Mouse (Mus musculus): ENCODE measurements around the gene Ube2b. TPM values are rescaled to one million over a fixed set of nuclear protein-coding genes. Genes with fewer than 3 reads are reported as not detected.

Gene Ube2b
- polyA plus RNA-seq, 2 experiments: 54.8 to 61.0 TPM

DNA sequence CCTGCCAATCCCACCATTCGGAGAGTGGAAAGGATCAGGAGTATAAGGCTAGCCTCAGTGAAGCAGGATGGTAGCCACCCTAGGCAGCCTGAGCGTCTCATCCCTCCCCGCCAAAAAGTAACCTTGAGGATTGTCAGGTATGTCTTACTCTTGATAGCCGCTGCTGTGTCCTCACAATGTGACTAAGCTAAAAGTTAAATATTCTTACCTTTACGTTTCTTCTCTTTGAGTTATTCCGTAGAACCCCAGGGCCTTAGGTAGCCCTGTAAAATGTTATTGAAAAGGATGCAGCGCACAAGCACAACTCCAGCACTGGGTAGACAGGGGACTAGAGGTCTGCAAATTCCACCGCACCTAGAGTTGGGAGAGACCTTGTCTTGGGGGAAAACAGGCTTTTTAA, 1.3 kb upstream of the Ube2b start:
- 85% methylated on average over 8 of the region's 8 CpGs for WGBS (ENCODE audit: insufficient replicate concordance)
- Histone ChIP-seq H3K27ac (no peak overlapping the region), H3K4me2 (ENCODE audit: low read depth) (no peak overlapping the region), H3K4me3 (ENCODE audit: insufficient read depth in 1 of 2, low read depth in 2 of 2, low read length in 2 of 2) (no peak overlapping the region), H3K9ac (replicated peaks) (no peak overlapping the region), H3K9me3 (ENCODE audit: control insufficient read depth, low read length) (no peaks in the 10 kb centered on the region), H3K4me1 (replicated peaks; ENCODE audit: control insufficient read depth in 2 of 2, insufficient read depth in 2 of 2, low read length in 1 of 2) (peaks cover 12 to 21% of the 10 kb centered on the region in 2 experiments), H3K36me3 (replicated peaks; ENCODE audit: control insufficient read depth, insufficient read depth, low read depth) (peaks cover 9% of the 10 kb centered on the region), H3K27me3 (ENCODE audit: control insufficient read depth, insufficient read depth, low read length) (no peaks in the 10 kb centered on the region)
- ATAC-seq (ENCODE audit: insufficient read depth) (no peak), DNase-seq (ENCODE audit: low read depth in 3 of 3, low spot score in 3 of 3) (no peak)
- TF ChIP-seq EP300 (IDR thresholded peaks at IDR 0.05; ENCODE audit: low read depth) (no peak), CTCF (IDR thresholded peaks at IDR 0.05; ENCODE audit: low read depth) (no peak)

DNA sequence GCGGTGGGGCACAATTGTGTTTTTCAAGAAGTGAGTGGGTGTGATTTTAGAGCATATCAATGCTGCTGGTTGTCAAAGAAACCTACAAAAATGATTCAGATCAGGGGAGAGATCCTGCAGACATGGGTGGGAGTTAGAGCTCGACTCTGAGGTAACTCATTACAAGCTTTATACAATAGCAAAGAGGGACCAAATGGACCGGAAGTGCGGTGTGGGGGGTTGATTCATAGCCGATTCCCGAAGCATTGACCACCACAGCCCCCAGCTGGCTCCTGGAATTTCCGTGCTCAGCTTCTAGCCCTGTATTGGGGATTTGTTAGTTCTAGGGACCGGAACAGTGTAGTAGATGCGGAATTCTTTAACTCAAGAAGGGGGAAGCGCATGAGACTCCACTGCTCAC, 779 bp upstream of the Ube2b start:
- Histone ChIP-seq H3K9ac (replicated peaks) (no peak overlapping the region), H3K9me3 (ENCODE audit: control insufficient read depth, low read length) (no peaks in the 10 kb centered on the region), H3K27me3 (ENCODE audit: control insufficient read depth, insufficient read depth, low read length) (no peaks in the 10 kb centered on the region), H3K27ac (peak overlapping the region; percentile 50), H3K4me3 (ENCODE audit: insufficient read depth in 1 of 2, low read depth in 2 of 2, low read length in 2 of 2) (no peak overlapping the region; a peak in 1 of 4 replicates), H3K4me2 (ENCODE audit: low read depth) (peak overlapping the region; percentile 90), H3K4me1 (replicated peaks; ENCODE audit: control insufficient read depth in 2 of 2, insufficient read depth in 2 of 2, low read length in 1 of 2) (peaks cover 12 to 21% of the 10 kb centered on the region in 2 experiments), H3K36me3 (replicated peaks; ENCODE audit: control insufficient read depth, insufficient read depth, low read depth) (peaks cover 14% of the 10 kb centered on the region)
- DNase-seq (ENCODE audit: low read depth in 3 of 3, low spot score in 3 of 3) (no peak), ATAC-seq (ENCODE audit: insufficient read depth) (no peak)
- WGBS (ENCODE audit: insufficient replicate concordance): 65% methylated on average over 10 of the region's 10 CpGs
- TF ChIP-seq EP300 (IDR thresholded peaks at IDR 0.05; ENCODE audit: low read depth) (no peak), CTCF (IDR thresholded peaks at IDR 0.05; ENCODE audit: low read depth) (no peak)

DNA sequence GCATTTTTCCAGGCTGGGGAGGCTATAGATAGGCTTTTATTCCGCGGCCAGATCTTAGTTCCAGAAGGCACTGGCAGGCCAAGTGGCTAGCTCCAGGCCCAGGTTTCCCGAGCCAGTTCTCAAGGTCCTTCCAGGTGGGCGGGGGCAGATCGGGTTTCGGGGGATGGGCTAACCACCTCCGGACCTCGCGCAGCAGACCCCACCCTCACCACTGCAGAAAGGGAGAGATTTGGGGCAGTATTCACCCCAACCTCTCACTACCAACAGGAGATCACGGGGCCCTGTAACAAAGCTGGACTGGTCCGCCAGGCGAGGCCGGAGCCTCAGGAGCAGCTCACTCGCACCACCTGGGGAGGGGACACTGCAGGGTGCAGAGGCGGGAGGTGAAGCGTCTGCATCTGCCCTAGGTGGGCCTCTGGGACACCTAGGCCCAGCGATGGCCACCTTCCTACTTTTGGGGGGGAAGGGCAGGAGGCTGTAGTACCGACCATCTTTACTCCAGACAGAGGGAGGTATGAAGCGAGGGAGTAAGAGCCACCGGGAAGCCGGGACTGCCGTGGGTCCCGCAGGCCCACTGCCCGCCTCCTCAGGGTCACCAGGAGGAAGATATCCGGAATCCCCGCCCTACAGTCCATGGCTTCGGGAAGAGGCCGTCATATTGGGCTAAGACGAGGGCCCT, 812 bp downstream of the Ube2b start:
- Histone ChIP-seq H3K27ac (peak overlapping the region; percentile 89), H3K27me3 (ENCODE audit: control insufficient read depth, insufficient read depth, low read length) (no peaks in the 10 kb centered on the region), H3K36me3 (replicated peaks; ENCODE audit: control insufficient read depth, insufficient read depth, low read depth) (peaks cover 27% of the 10 kb centered on the region), H3K9me3 (ENCODE audit: control insufficient read depth, low read length) (no peaks in the 10 kb centered on the region), H3K4me1 (replicated peaks; ENCODE audit: control insufficient read depth in 2 of 2, insufficient read depth in 2 of 2, low read length in 1 of 2) (peaks cover 12 to 17% of the 10 kb centered on the region in 2 experiments), H3K9ac (replicated peaks) (peak overlapping the region; percentile 94), H3K4me3 (ENCODE audit: insufficient read depth in 1 of 2, low read depth in 2 of 2, low read length in 2 of 2) (peak overlapping the region; percentile 90 to 98), H3K4me2 (ENCODE audit: low read depth) (peak overlapping the region; percentile 90)
- no peak for TF ChIP-seq EP300 (IDR thresholded peaks at IDR 0.05; ENCODE audit: low read depth)
- 0 out of 2 replicates have a peak, but pooled peaks have one; percentile 23 for TF ChIP-seq CTCF (IDR thresholded peaks at IDR 0.05; ENCODE audit: low read depth)
- DNase-seq (ENCODE audit: low read depth in 3 of 3, low spot score in 3 of 3) (peak; percentile 24 to 33 (median 30)), ATAC-seq (ENCODE audit: insufficient read depth) (peak; percentile 42)
- WGBS (ENCODE audit: insufficient replicate concordance): under 1% methylated on average over 29 of the region's 29 CpGs

DNA sequence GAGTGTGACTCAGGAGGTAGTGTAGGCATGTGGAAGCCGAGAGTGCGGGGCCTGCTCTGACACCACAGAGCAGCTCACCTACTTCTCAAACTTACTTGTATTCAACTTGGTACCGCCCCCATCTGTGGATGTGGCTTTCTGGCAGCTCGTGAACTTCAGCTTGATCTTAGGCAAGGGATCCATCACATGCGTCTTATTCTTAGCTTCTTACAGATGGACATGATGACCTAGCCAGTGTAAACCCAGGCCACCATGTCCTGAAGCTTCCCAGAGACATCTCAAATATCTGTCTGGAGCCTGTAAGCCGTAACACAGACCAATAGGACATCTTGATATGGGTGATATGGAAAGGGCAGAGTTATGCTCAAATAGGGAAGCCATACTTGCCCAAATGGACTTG, 28.9 kb downstream of the Ube2b start:
- H3K9me3 ChIP-seq (ENCODE audit: control insufficient read depth, low read length): no peaks in the 10 kb centered on the region
- no peak for DNase-seq (ENCODE audit: low read depth in 3 of 3, low spot score in 3 of 3)
- H3K27ac ChIP-seq: no peak overlapping the region
- H3K36me3 ChIP-seq (replicated peaks; ENCODE audit: control insufficient read depth, insufficient read depth, low read depth): peaks cover 33% of the 10 kb centered on the region
- 84% methylated on average over 6 of the region's 6 CpGs for WGBS (ENCODE audit: insufficient replicate concordance)
- no peak overlapping the region for H3K9ac ChIP-seq (replicated peaks)
- H3K4me1 ChIP-seq (replicated peaks; ENCODE audit: control insufficient read depth in 2 of 2, insufficient read depth in 2 of 2, low read length in 1 of 2): peaks cover 5 to 13% of the 10 kb centered on the region in 2 experiments; a peak in 3 of 4 replicates
- H3K4me2 ChIP-seq (ENCODE audit: low read depth): no peak overlapping the region
- ATAC-seq (ENCODE audit: insufficient read depth): no peak
- H3K27me3 ChIP-seq (ENCODE audit: control insufficient read depth, insufficient read depth, low read length): no peaks in the 10 kb centered on the region
- no peak for TF ChIP-seq EP300 (IDR thresholded peaks at IDR 0.05; ENCODE audit: low read depth)
- TF ChIP-seq CTCF (IDR thresholded peaks at IDR 0.05; ENCODE audit: low read depth): no peak
- H3K4me3 ChIP-seq (ENCODE audit: insufficient read depth in 1 of 2, low read depth in 2 of 2, low read length in 2 of 2): no peak overlapping the region

DNA sequence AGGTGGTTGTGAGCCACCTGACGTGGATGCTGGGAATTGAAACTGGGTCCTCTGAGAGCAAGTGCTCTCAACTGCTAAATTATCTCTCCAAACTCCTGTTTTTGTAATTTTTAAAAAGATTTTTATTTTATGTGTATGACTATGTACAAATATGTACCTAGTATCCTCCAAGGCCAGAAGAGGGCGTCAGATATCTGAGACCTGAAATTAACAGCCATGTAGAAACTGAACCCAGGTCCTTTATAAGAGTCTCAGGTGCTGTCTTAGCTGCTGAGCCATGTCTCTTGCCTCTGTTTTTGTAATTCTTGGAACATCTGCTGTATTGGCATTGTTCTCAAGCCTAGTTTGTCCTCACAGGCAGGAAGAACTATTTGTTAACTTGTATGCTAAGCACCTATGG, 31.1 kb downstream of the Ube2b start:
- Histone ChIP-seq H3K4me1 (replicated peaks; ENCODE audit: control insufficient read depth in 2 of 2, insufficient read depth in 2 of 2, low read length in 1 of 2) (peaks cover 5 to 13% of the 10 kb centered on the region in 2 experiments; a peak in 3 of 4 replicates), H3K4me2 (ENCODE audit: low read depth) (no peak overlapping the region), H3K36me3 (replicated peaks; ENCODE audit: control insufficient read depth, insufficient read depth, low read depth) (peaks cover 31% of the 10 kb centered on the region), H3K4me3 (ENCODE audit: insufficient read depth in 1 of 2, low read depth in 2 of 2, low read length in 2 of 2) (no peak overlapping the region), H3K9me3 (ENCODE audit: control insufficient read depth, low read length) (no peaks in the 10 kb centered on the region), H3K27me3 (ENCODE audit: control insufficient read depth, insufficient read depth, low read length) (no peaks in the 10 kb centered on the region), H3K27ac (no peak overlapping the region), H3K9ac (replicated peaks) (no peak overlapping the region)
- DNase-seq (ENCODE audit: low read depth in 3 of 3, low spot score in 3 of 3) (no peak), ATAC-seq (ENCODE audit: insufficient read depth) (no peak)
- 84% methylated on average over 2 of the region's 2 CpGs for WGBS (ENCODE audit: insufficient replicate concordance)
- no peak for TF ChIP-seq EP300 (IDR thresholded peaks at IDR 0.05; ENCODE audit: low read depth)

Data from liver, embryonic 14.5 days (tissue).